Mouse (Mus musculus) kidney, adult 2 months (tissue): ENCODE results near the gene Rassf8.

Experiments
- CTCF ChIP-seq: fragments of 200-500 bp; conservative IDR thresholded peaks from 2 replicates; pipeline ENCODE4 v1.5.1; 2011; ENCODE audit warnings: low read depth, mild to moderate bottlenecking, control low read depth, low read length, moderate library complexity, mixed read lengths; ENCODE audit not compliant: insufficient read depth, insufficient read length
- POLR2A ChIP-seq: fragments of 200-500 bp; IDR thresholded peaks from one replicate; pipeline ENCODE4 v1.6.1; 2011; ENCODE audit warnings: low read depth, low read length, control low read depth

DNA sequence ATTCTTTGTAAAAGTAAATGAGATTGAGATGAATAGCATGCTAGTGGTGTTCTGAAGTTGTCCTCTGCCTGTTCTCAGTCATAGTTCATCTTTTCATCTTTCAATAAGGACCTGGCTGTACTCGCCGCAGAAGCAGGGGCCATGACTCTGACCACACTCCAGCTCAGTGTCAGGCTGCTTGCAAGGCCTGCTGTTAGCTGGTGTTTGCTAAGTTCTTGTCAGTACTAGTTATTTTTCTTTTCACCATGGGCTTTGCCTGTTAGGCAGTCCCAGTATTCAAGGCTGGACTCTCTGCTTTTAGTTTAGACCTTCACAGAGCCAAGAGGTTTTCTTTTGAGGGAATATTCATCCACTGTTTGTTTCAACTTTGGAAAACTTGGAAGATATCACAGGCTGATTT lies 40.8 kb downstream of the Rassf8 start:
- TF ChIP-seq CTCF, result no peak
- no peak for TF ChIP-seq POLR2A
